Mouse (Mus musculus) hindbrain, embryonic 16.5 days (tissue): ENCODE measurements around the gene Atic. TPM values are rescaled to one million over a fixed set of nuclear protein-coding genes. Genes with fewer than 3 reads are reported as not detected.

Source experiments
- ATAC-seq: fragments of 200-750 bp; cut with Nextera tagmentation; 2 replicates; pipeline ENCODE4 v1.8.0; 2017; ENCODE audit warnings: moderate TSS enrichment, moderate library complexity
- H3K27ac ChIP-seq: fragments of 300-500 bp; sonication (generic); 2 replicates; pipeline ENCODE4 v1.5.1; 2014; ENCODE audit warnings: low read depth, mild to moderate bottlenecking, control low read depth, low read length, moderate library complexity
- H3K27me3 ChIP-seq: fragments of 300-500 bp; sonication (generic); replicated peaks from 2 replicates; pipeline ENCODE4 v1.6.1; 2014; ENCODE audit warnings: low read length; ENCODE audit not compliant: control insufficient read depth, insufficient read depth
- H3K36me3 ChIP-seq: fragments of 300-500 bp; sonication (generic); 2 replicates; pipeline ENCODE4 v1.6.1; 2014; ENCODE audit warnings: mild to moderate bottlenecking, low read length, moderate library complexity, mixed read lengths; ENCODE audit not compliant: control insufficient read depth, insufficient read depth
- H3K4me1 ChIP-seq: fragments of 300-500 bp; sonication (generic); 2 replicates; pipeline ENCODE4 v1.6.1; 2014; ENCODE audit warnings: low read depth, low read length; ENCODE audit not compliant: control insufficient read depth, insufficient read depth
- H3K4me2 ChIP-seq: fragments of 300-500 bp; sonication (generic); 2 replicates; pipeline ENCODE4 v1.6.1; 2014; ENCODE audit warnings: mild to moderate bottlenecking, low read length, control low read depth, moderate library complexity
- H3K4me3 ChIP-seq: fragments of 300-500 bp; sonication (generic); 2 replicates; pipeline ENCODE4 v1.5.1; 2014; ENCODE audit warnings: mild to moderate bottlenecking, low read length, control low read depth, moderate library complexity
- H3K9ac ChIP-seq: fragments of 300-500 bp; sonication (generic); 2 replicates; pipeline ENCODE4 v1.6.1; 2014; ENCODE audit warnings: low read depth, mild to moderate bottlenecking, control low read depth, low read length, moderate library complexity
- H3K9me3 ChIP-seq: fragments of 300-500 bp; sonication (generic); 2 replicates; pipeline ENCODE4 v1.6.1; 2014; ENCODE audit warnings: mild to moderate bottlenecking, low read length, moderate library complexity; ENCODE audit not compliant: control insufficient read depth
- WGBS: fragments of 180-500 bp; shearing (Covaris S2); extraction: QIAGEN DNeasy Blood & Tissue Kit; methylation state at CpG from one replicate; pipeline ENCODE4 v1.1.7; 2014; 5-methylcytosine and 5-hydroxymethylcytosine counted together
- polyA plus RNA-seq: library from polyadenylated mRNA; unstranded; fragments of >200 nt; fragmentation: Nextera tagmentation; extraction: Ambion mirVana; gene quantifications from 2 replicates; pipeline ENCODE4 v1.2.1, GENCODE M21; 2015

Gene Atic
- polyA plus RNA-seq, 1 experiment from 2014 or later: 38.3 TPM

DNA sequence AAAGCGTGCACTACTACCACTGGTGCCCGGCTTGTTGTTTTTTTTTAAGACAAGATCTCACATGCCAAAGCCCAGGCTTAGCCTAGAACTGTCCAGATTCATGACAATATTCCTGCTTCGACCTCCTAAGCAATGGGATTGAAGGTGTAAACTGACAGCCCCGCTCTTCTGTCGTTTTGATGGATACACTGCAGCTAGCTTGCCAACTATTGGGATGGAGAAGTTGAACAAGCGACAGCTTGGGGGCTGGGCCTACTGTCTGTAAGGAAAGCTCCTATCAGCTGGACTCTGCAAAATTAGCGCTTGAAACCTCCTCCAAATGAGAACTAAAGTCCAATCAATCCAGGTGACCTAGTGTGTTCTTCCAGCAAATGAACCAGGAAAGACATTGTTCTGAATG is 26.9 kb downstream of the Atic start:
- 0 out of 2 replicates have a peak, but pooled peaks cover 10% of the 10 kb centered on the region for H3K36me3 ChIP-seq
- no peaks in the 10 kb centered on the region for H3K9me3 ChIP-seq
- no peak overlapping the region for H3K4me3 ChIP-seq
- no peak for ATAC-seq
- 92% methylated on average over 7 of the region's 7 CpGs for WGBS
- H3K27ac ChIP-seq: no peak overlapping the region
- no peak overlapping the region for H3K4me2 ChIP-seq
- H3K27me3 ChIP-seq: no peaks in the 10 kb centered on the region
- H3K9ac ChIP-seq: no peak overlapping the region
- H3K4me1 ChIP-seq: no peaks in the 10 kb centered on the region

DNA sequence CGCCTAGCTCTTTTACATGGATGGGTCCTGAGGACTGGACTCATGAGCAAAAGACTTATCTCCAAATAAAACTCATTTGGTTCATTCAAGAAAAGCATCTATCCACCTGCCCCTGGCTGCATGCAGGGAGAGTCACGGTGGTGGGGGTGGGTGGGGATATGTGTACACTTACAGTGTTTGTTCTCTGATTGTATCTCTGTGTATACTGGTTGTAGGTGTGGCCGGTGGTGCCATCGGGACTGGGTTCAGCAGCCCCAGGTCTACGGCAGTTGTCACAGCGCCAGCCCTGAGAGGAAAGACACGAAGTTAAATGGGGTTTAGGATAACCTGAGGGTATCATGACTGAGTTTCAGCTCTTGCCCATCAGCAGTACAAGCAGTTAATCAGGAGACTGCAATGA is 29.7 kb downstream of the Atic start:
- Histone ChIP-seq H3K4me1 (no peaks in the 10 kb centered on the region), H3K36me3 (peaks cover 2% of the 10 kb centered on the region; the same call in 1 of the 2 replicates), H3K4me2 (no peak overlapping the region), H3K9me3 (no peaks in the 10 kb centered on the region), H3K4me3 (no peak overlapping the region), H3K27ac (no peak overlapping the region), H3K9ac (no peak overlapping the region), H3K27me3 (no peaks in the 10 kb centered on the region)
- WGBS: 95% methylated on average over 7 of the region's 7 CpGs
- ATAC-seq: no peak

- H3K4me1 ChIP-seq: no peaks in the 10 kb centered on the region
- peaks cover 2% of the 10 kb centered on the region; the same call in 1 of the 2 replicates for H3K36me3 ChIP-seq
- no peak overlapping the region for H3K9ac ChIP-seq
- ATAC-seq: no peak
- H3K4me3 ChIP-seq: no peak overlapping the region
- H3K27ac ChIP-seq: no peak overlapping the region
- no peaks in the 10 kb centered on the region for H3K9me3 ChIP-seq
- WGBS: 95% methylated on average over 11 of the region's 11 CpGs
- no peaks in the 10 kb centered on the region for H3K27me3 ChIP-seq
- H3K4me2 ChIP-seq: no peak overlapping the region
Measured at GRCm38 (mm10) chr1:71590038-71590437, 33.1 kb downstream of the Atic start.

- Histone ChIP-seq H3K4me2 (no peak overlapping the region), H3K36me3 (peaks cover 5% of the 10 kb centered on the region; the same call in 1 of the 2 replicates), H3K9ac (no peak overlapping the region), H3K27me3 (no peaks in the 10 kb centered on the region), H3K4me1 (no peaks in the 10 kb centered on the region), H3K27ac (no peak overlapping the region), H3K4me3 (no peak overlapping the region), H3K9me3 (no peaks in the 10 kb centered on the region)
- 92% methylated on average over 9 of the region's 9 CpGs for WGBS
- no peak for ATAC-seq
Measured at GRCm38 (mm10) chr1:71593184-71593583, 36.2 kb downstream of the Atic start.

- Histone ChIP-seq H3K27me3 (no peaks in the 10 kb centered on the region), H3K36me3 (peaks cover 5% of the 10 kb centered on the region; the same call in 1 of the 2 replicates), H3K9me3 (no peaks in the 10 kb centered on the region), H3K4me3 (no peak overlapping the region), H3K9ac (no peak overlapping the region), H3K27ac (no peak overlapping the region), H3K4me1 (no peaks in the 10 kb centered on the region), H3K4me2 (no peak overlapping the region)
- ATAC-seq: no peak
- 91% methylated on average over 2 of the region's 2 CpGs for WGBS
Measured at GRCm38 (mm10) chr1:71594268-71594667, 37.3 kb downstream of the Atic start.

- Histone ChIP-seq H3K4me2 (no peak overlapping the region), H3K9me3 (no peaks in the 10 kb centered on the region), H3K27ac (no peak overlapping the region), H3K36me3 (peaks cover 3% of the 10 kb centered on the region; the same call in 1 of the 2 replicates), H3K4me1 (no peaks in the 10 kb centered on the region), H3K4me3 (no peak overlapping the region), H3K9ac (no peak overlapping the region), H3K27me3 (no peaks in the 10 kb centered on the region)
- 89% methylated on average over 4 of the region's 4 CpGs for WGBS
- ATAC-seq: no peak
Measured at GRCm38 (mm10) chr1:71595365-71595764, 38.4 kb downstream of the Atic start.

DNA sequence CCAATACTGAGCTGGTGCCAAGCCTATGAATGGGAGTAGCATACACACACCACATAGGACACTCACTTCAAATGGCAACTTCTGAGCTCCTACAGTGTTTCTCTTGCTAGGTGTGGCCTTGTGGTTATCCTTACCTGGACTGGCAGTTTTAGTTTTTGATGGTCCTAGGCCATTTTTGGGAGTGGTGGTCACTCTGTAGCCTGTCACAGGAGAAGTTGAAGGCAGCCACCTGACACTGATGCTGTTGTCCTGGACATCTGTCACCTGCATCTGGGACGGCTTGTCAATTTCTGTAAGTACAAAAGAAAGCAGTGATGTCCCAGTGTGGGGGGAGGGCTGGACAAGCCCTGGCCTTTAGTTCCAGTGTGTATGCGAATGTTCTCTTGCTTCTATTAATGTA is 48.8 kb downstream of the Atic start:
- H3K4me2 ChIP-seq: no peak overlapping the region
- no peak overlapping the region for H3K27ac ChIP-seq
- no peaks in the 10 kb centered on the region for H3K27me3 ChIP-seq
- 0 out of 2 replicates have a peak, but pooled peaks cover 2% of the 10 kb centered on the region for H3K36me3 ChIP-seq
- no peaks in the 10 kb centered on the region for H3K9me3 ChIP-seq
- 87% methylated on average over 2 of the region's 2 CpGs for WGBS
- H3K4me3 ChIP-seq: no peak overlapping the region
- H3K4me1 ChIP-seq: no peaks in the 10 kb centered on the region
- no peak for ATAC-seq
- no peak overlapping the region for H3K9ac ChIP-seq

DNA sequence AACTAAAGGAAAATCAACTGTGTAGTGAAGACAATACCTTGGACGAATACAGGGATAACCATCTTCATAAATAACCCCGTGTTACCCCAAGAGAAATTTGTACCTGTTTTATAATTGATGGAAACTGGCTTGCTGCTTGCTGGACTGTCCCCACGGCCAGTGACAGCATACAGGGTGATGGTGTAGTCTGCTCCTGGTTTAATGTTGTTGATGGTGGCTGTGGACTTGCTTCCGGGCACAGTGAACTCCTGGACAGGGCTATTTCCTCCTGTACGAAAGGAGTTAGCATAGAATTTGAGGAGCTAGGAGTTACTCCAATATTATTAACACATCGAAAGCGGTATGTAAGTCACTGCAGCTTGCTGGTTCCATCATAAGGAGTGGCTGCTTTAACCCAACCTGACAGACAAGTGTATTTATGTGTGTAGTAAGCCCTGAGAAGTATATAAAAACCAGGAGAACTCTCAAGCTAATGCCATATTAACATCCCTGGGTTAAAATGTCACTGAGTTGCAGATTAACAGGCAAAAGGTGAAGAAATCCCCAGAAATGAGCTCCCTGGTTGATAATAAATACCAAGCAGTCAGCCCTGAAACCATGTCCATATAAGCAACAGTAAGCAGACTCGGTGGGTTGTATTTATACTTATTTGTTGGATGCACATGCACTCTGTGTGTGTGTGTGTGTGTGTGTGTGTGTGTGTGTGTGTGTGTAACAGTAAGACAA is 49.8 kb downstream of the Atic start:
- Histone ChIP-seq H3K4me3 (no peak overlapping the region), H3K27me3 (no peaks in the 10 kb centered on the region), H3K4me1 (no peaks in the 10 kb centered on the region), H3K27ac (no peak overlapping the region), H3K36me3 (0 out of 2 replicates have a peak, but pooled peaks cover 2% of the 10 kb centered on the region), H3K9me3 (no peaks in the 10 kb centered on the region), H3K9ac (no peak overlapping the region), H3K4me2 (no peak overlapping the region)
- no peak for ATAC-seq
- 95% methylated on average over 8 of the region's 8 CpGs for WGBS

DNA sequence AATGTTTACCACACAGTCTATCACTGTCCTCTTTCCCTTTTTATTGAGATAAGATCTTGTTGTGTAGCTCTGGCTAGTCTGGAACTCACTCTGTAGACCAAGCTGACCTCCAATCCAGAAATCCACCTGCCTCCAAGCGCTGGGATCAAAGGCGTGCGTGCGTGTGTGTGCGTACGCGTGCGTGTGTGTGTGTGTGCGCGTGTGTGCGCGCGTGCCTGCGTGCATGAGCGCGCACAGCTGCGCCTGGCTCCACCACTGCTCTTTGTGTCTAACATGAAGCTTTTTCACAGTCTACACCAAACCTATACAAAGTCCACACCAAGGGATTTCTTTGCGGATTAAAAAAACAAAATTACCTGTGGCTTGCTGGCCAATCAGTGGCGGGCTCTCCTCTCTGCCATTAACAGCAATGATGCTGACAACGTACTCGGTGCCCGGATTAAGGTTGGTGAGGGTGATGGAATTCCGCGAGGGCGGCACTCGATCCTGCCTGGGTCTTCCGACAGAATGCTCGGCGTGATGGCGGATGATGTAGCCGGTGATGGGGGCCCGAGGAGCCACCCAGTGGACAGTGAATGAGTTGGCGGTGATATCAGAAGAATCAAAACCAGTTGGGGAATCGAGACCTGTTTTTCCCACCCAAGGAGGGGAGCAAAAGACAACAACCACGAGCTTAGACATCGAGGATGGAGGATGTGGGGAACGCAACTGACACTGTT is 52.3 kb downstream of the Atic start:
- Histone ChIP-seq H3K4me2 (no peak overlapping the region), H3K36me3 (0 out of 2 replicates have a peak, but pooled peaks cover 2% of the 10 kb centered on the region), H3K9ac (no peak overlapping the region), H3K9me3 (no peaks in the 10 kb centered on the region), H3K27ac (no peak overlapping the region), H3K4me3 (no peak overlapping the region), H3K27me3 (no peaks in the 10 kb centered on the region), H3K4me1 (0 out of 2 replicates have a peak, but pooled peaks cover 2% of the 10 kb centered on the region)
- no peak for ATAC-seq
- 98% methylated on average over 37 of the region's 37 CpGs for WGBS
